Mouse (Mus musculus) gastrocnemius, postnatal 36 days (tissue): ENCODE data around the gene Iqsec1. TPM values are rescaled to one million over a fixed set of nuclear protein-coding genes. Genes with fewer than 3 reads are reported as not detected.

ENCODE experiments used
- DNase-seq, 2 experiments: peaks; one replicate each; pipeline ENCODE4 v3.0.0; 2022
- intact Hi-C: fragments of 180-260 bp; cut with DNase I; formaldehyde crosslinking; loops from one replicate; pipeline ENCODE4 v1.15.1; 2025
- total RNA-seq, 2 experiments: library from RNA; stranded (reverse); gene quantifications; 2 replicates each; pipeline ENCODE4 v1.2.3; 2021

The Iqsec1 gene
- total RNA-seq, 2 experiments from 2014 or later, result 61.2 to 79.8 TPM

- intact Hi-C loops, result no loop called here
- DNase-seq, result peak; percentile 38 to 56
Observed at GRCm38 (mm10) chr6:90761301-90762056, 227.0 kb downstream of the Iqsec1 start.

GRCm38 (mm10) chr6:90760886-90761285 is 227.6 kb downstream of the Iqsec1 start:
- intact Hi-C loops, result no loop called here

GRCm38 (mm10) chr6:90759754-90760153 is 228.7 kb downstream of the Iqsec1 start:
- no peak for DNase-seq
- intact Hi-C loops, result no loop called here

More at GRCm38 (mm10) chr6:90760886-90761285, 227.6 kb downstream of the Iqsec1 start:
- DNase-seq, result no peak

GRCm38 (mm10) chr6:90758155-90758554 is 230.3 kb downstream of the Iqsec1 start:
- intact Hi-C loops, result no loop called here
- DNase-seq, result no peak

- intact Hi-C loops, result no loop called here
- DNase-seq, result no peak
Observed at GRCm38 (mm10) chr6:90757427-90757883, 231.0 kb downstream of the Iqsec1 start.

- no peak for DNase-seq
- intact Hi-C loops, result no loop called here
Observed at GRCm38 (mm10) chr6:90756561-90756960, 231.9 kb downstream of the Iqsec1 start.

- DNase-seq, result no peak
- intact Hi-C loops, result no loop called here
Observed at GRCm38 (mm10) chr6:90755613-90755941, 232.9 kb downstream of the Iqsec1 start.

- no peak for DNase-seq
- intact Hi-C loops, result no loop called here
Observed at GRCm38 (mm10) chr6:90754927-90755612, 233.4 kb downstream of the Iqsec1 start.

- no peak for DNase-seq
Observed at GRCm38 (mm10) chr6:90754093-90754492, 234.4 kb downstream of the Iqsec1 start.

GRCm38 (mm10) chr6:90753656-90754055 is 234.8 kb downstream of the Iqsec1 start:
- intact Hi-C loops, result no loop called here
- no peak for DNase-seq

More at GRCm38 (mm10) chr6:90754093-90754492, 234.4 kb downstream of the Iqsec1 start:
- intact Hi-C loops, result no loop called here

GRCm38 (mm10) chr6:90751624-90752023 is 236.9 kb downstream of the Iqsec1 start:
- DNase-seq, result no peak
- intact Hi-C loops, result no loop called here

- no peak for DNase-seq
- intact Hi-C loops, result no loop called here
Observed at GRCm38 (mm10) chr6:90750091-90750490, 238.4 kb downstream of the Iqsec1 start.

- no peak for DNase-seq
- intact Hi-C loops, result no loop called here
Observed at GRCm38 (mm10) chr6:90749414-90749937, 239.0 kb downstream of the Iqsec1 start.

- intact Hi-C loops, result no loop called here
- no peak for DNase-seq
Observed at GRCm38 (mm10) chr6:90748976-90749375, 239.5 kb downstream of the Iqsec1 start.

- DNase-seq, result no peak
- intact Hi-C loops, result no loop called here
Observed at GRCm38 (mm10) chr6:90746331-90746864, 242.1 kb downstream of the Iqsec1 start.

GRCm38 (mm10) chr6:90745401-90746198 is 242.9 kb downstream of the Iqsec1 start:
- DNase-seq, result no peak
- intact Hi-C loops, result no loop called here

GRCm38 (mm10) chr6:90742453-90742852 is 246.0 kb downstream of the Iqsec1 start:
- intact Hi-C loops, result no loop called here
- no peak for DNase-seq

- intact Hi-C loops, result no loop called here
- DNase-seq, result no peak
Observed at GRCm38 (mm10) chr6:90741717-90742116, 246.8 kb downstream of the Iqsec1 start.

- no peak for DNase-seq
- intact Hi-C loops, result no loop called here
Observed at GRCm38 (mm10) chr6:90741056-90741420, 247.4 kb downstream of the Iqsec1 start.

GRCm38 (mm10) chr6:90740348-90741055 is 248.0 kb downstream of the Iqsec1 start:
- DNase-seq, result no peak
- intact Hi-C loops, result no loop called here
